Mouse (Mus musculus) ES-E14 (cell line): ENCODE measurements around the gene Creb3l2. TPM values are rescaled to one million over a fixed set of nuclear protein-coding genes. Genes with fewer than 3 reads are reported as not detected.

Experiments
- DNase-seq: peaks from one replicate; pipeline ENCODE4 v3.0.0-alpha.2; 2013; ENCODE audit warnings: low read depth, low spot score
- H3K27ac ChIP-seq: 2 replicates; pipeline ENCODE4 v1.5.1; 2012; ENCODE audit warnings: low read depth, mild to moderate bottlenecking, low read length, moderate library complexity, mixed read lengths; ENCODE audit not compliant: poor library complexity, insufficient read depth, severe bottlenecking
- H3K36me3 ChIP-seq: 2 replicates; pipeline ENCODE4 v1.6.1; 2012; ENCODE audit warnings: mild to moderate bottlenecking, low read length, moderate library complexity, mixed read lengths; ENCODE audit not compliant: control insufficient read depth, poor library complexity, insufficient read depth, severe bottlenecking
- H3K4me1 ChIP-seq, 2 experiments: fragments of 150-350 bp in 1 of 2; sonication (generic) in 1 of 2; 2 replicates each; pipeline ENCODE4 v1.6.1; 2012; ENCODE audit warnings: low read length in 2 of 2, mild to moderate bottlenecking in 1 of 2, mixed read lengths in 1 of 2; ENCODE audit not compliant: control insufficient read depth in 2 of 2, insufficient read depth in 2 of 2, poor library complexity in 1 of 2
- H3K4me3 ChIP-seq, 2 experiments: fragments of 150-350 bp in 1 of 2; sonication (generic) in 1 of 2; 2 replicates each; pipeline ENCODE4 v1.5.1; 2012; ENCODE audit warnings: low read length in 2 of 2, low read depth in 1 of 2, mild to moderate bottlenecking in 1 of 2, mixed read lengths in 1 of 2; ENCODE audit not compliant: insufficient read depth in 1 of 2, poor library complexity in 1 of 2, severe bottlenecking in 1 of 2
- H3K9ac ChIP-seq: 2 replicates; pipeline ENCODE4 v1.6.1; 2012; ENCODE audit warnings: low read depth, mild to moderate bottlenecking, low read length, mixed read lengths; ENCODE audit not compliant: poor library complexity, insufficient read depth, severe bottlenecking
- H3K9me3 ChIP-seq: fragments of 150-350 bp; sonication (generic); 2 replicates; pipeline ENCODE4 v1.6.1; 2012; ENCODE audit warnings: low read depth, mild to moderate bottlenecking, low read length; ENCODE audit not compliant: control insufficient read depth, insufficient read depth
- CHD2 ChIP-seq: IDR thresholded peaks from 2 replicates; pipeline ENCODE4 v1.6.1; 2014; ENCODE audit warnings: mild to moderate bottlenecking, low read depth, low read length, inconsistent platforms
- HCFC1 ChIP-seq: IDR thresholded peaks from 2 replicates; pipeline ENCODE4 v1.6.1; 2012; ENCODE audit warnings: low read length, inconsistent platforms, borderline replicate concordance; ENCODE audit not compliant: insufficient read depth
- MAFK ChIP-seq: IDR thresholded peaks from 2 replicates; pipeline ENCODE4 v1.6.1; 2014; ENCODE audit warnings: mild to moderate bottlenecking, low read depth, low read length, inconsistent platforms; ENCODE audit not compliant: insufficient read depth
- ZC3H11A ChIP-seq: IDR thresholded peaks from 2 replicates; pipeline ENCODE4 v1.6.1; 2012; ENCODE audit warnings: low read depth, mild to moderate bottlenecking, inconsistent platforms, low read length, borderline replicate concordance
- ZNF384 ChIP-seq: IDR thresholded peaks from 2 replicates; pipeline ENCODE4 v1.6.1; 2012; ENCODE audit warnings: low read depth, low read length, inconsistent platforms
- in situ Hi-C, 2 experiments: fragments of 600-800 bp; cut with MboI; formaldehyde crosslinking; loops; one replicate each; pipeline ENCODE4 v1.15.1; 2025; ENCODE audit warnings: low sequenced_read_pairs in 2 of 2, inconsistent platforms in 1 of 2; ENCODE audit not compliant: unreplicated experiment in 2 of 2
- total RNA-seq: library from RNA; depleted of rRNA; stranded (reverse); fragments of 300-350 nt; gene quantifications from 2 replicates; pipeline ENCODE4 v1.2.3, GENCODE M21; 2012

The Creb3l2 gene
- total RNA-seq, 1 experiment, result 5.8 TPM

DNA sequence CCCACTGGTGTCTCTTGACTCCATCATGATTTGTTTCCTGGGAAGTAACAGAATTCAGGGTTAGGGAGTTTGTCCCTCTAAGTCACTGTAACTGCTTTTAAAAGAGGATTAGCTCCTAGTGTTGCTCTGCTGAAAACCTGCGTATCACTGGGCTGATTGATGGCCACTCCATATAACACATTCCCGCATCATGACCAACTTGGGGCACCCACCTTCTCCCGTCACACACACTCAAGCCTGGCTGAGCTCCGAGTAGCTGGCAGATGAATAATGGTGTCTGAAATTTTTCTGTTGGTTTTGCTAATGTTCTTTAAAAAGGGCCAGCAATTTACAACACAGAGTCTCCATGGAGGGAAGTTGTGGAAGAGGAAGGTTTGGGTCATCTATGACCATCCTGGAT, 41.8 kb downstream of the Creb3l2 start:
- H3K4me1 ChIP-seq, result peaks cover 2 to 6% of the 10 kb centered on the region in 2 experiments; a peak in 2 of 4 replicates
- TF ChIP-seq ZNF384, result no peak
- no peak for TF ChIP-seq ZC3H11A
- no peak for TF ChIP-seq HCFC1
- no peak for TF ChIP-seq CHD2
- TF ChIP-seq MAFK, result no peak

DNA sequence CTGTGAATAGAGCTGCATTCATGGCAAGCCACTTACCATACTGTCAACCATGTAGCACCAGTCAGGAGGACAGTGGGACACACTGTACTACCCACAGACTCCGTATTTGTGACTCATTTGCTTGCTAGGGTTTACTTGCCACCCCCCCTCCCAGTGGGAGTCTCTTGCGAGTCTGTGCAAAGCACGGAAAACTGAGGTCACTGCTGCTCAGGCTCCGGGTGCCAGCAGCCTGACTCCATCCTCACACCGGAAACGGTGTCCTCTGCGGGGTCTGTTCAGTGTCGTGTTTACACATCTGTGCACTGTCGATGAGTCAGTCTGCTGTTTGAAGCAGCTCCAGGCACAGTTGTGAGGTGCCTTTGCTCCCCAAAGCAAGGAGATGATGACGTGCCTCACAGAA, 43.0 kb downstream of the Creb3l2 start:
- in situ Hi-C loops, result no loop called here

More for the DNA sequence above, 41.8 kb downstream of the Creb3l2 start:
- Histone ChIP-seq H3K36me3 (no peaks in the 10 kb centered on the region), H3K27ac (no peak overlapping the region), H3K9ac (no peak overlapping the region), H3K4me3 (no peak overlapping the region), H3K9me3 (no peaks in the 10 kb centered on the region)
- in situ Hi-C loops, result no loop called here
- DNase-seq, result no peak

DNA sequence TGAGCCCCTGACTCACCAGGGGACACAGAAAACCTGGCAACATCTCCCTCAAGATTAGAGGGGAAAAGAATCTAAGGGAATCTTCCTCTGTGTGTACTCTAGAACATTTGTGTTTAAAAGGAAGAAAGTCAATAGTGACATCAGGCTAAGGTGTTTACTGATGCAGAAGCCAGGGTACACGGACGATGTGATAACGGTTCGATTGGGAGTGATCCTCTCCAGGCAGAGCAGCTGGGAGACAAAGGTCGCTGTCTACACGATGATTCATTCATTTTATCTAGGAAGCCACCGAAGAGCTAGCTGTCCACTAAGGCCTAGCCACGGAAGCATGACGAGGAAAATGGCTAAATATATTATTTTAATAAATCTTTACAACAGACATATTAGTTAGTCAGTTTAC, 44.0 kb downstream of the Creb3l2 start:
- no peaks in the 10 kb centered on the region for H3K4me1 ChIP-seq
- DNase-seq, result no peak
- no peaks in the 10 kb centered on the region for H3K9me3 ChIP-seq
- H3K27ac ChIP-seq, result no peak overlapping the region
- no peak overlapping the region for H3K9ac ChIP-seq
- in situ Hi-C loops, result no loop called here
- no peaks in the 10 kb centered on the region for H3K36me3 ChIP-seq
- H3K4me3 ChIP-seq, result no peak overlapping the region
- TF ChIP-seq ZNF384 (no peak), ZC3H11A (no peak), CHD2 (no peak), MAFK (no peak), HCFC1 (no peak)

More for the DNA sequence above, 43.0 kb downstream of the Creb3l2 start:
- Histone ChIP-seq H3K9ac (no peak overlapping the region), H3K36me3 (no peaks in the 10 kb centered on the region), H3K4me1 (peaks cover 2% of the 10 kb centered on the region in 2 experiments; a peak in 1 of 4 replicates), H3K4me3 (no peak overlapping the region), H3K27ac (no peak overlapping the region), H3K9me3 (no peaks in the 10 kb centered on the region)
- no peak for TF ChIP-seq CHD2
- TF ChIP-seq ZNF384, result no peak
- no peak for TF ChIP-seq ZC3H11A
- no peak for DNase-seq

DNA sequence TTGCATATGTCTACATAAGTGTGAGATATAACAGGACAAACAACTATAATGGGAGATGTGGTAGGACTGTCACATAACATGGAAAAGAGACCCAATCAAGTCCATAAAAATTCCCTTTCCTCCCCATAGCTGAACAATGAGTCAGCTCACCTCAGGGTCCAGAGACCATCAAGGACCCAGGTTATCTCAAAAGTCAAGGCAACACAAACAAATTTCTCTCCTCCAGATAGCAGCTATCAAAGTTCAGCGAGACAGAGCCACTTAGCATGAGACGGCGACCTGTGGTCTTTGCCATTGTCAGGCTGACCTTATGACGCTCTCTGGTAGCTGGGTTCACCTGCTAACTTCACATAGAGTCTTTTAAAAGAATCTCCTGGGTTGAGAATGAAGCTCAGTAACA, 44.7 kb downstream of the Creb3l2 start:
- Histone ChIP-seq H3K4me3 (no peak overlapping the region), H3K4me1 (no peaks in the 10 kb centered on the region), H3K9me3 (no peaks in the 10 kb centered on the region), H3K9ac (no peak overlapping the region), H3K36me3 (no peaks in the 10 kb centered on the region), H3K27ac (no peak overlapping the region)
- DNase-seq, result no peak
- in situ Hi-C loops, result no loop called here
- TF ChIP-seq ZNF384 (no peak), MAFK (no peak), CHD2 (no peak), ZC3H11A (no peak), HCFC1 (no peak)

DNA sequence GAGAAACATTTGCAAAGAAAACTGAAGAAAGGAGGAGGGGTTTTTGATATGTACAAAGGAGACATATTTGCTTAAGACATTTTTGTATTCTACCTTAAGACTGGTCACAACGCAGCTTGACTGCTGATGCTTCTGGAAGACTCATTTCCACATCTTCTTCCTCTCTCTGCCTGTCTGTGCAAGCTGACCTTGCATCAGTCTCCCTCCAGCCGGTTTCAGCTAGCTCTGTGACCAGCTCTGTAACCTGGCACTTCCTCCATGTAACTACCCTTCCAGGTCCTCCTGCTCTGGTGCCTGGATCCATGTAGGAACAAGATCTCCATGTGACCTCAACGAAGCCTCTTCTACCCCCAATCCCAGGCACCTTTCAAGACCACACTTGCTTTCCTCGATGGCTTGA, 45.8 kb downstream of the Creb3l2 start:
- Histone ChIP-seq H3K36me3 (no peaks in the 10 kb centered on the region), H3K9me3 (no peaks in the 10 kb centered on the region), H3K4me3 (no peak overlapping the region), H3K4me1 (no peaks in the 10 kb centered on the region), H3K27ac (no peak overlapping the region), H3K9ac (no peak overlapping the region)
- no peak for DNase-seq
- TF ChIP-seq ZC3H11A (no peak), ZNF384 (no peak), CHD2 (no peak), HCFC1 (no peak), MAFK (no peak)
- in situ Hi-C loops, result no loop called here
